9 mouse cellular contexts compared by ENCODE assay signal in the genomic region with DNA sequence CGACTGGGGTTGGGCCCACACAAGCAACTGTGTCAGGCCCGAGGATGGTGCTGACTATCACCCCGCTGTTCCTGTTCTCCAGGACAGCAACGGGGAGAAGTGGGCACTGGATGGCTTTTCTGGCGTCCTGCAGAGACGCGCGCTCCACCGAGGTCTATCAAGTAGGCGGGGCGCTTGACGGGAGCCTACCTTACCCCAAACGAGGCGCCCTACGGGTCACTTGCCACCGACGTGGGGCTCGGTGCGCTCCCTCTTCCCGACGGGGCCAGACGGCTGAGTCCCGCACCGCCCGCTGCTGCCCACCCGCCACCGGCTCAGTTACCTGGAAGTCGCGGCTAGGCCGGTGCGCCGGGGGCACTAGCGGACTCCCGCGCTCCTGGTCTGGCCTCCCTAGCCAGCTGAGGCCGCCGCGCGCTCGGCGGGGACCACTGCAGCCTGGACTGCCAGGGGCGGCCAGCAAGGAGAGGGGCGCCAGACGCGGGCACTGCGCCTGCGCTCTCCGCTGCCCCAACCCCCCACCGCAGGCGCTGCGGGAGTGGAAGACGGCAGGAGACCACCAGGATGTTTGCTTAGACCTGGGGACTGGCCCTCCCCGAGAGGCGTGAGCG. TPM values are rescaled to one million over a fixed set of nuclear protein-coding genes. Genes with fewer than 3 reads are reported as not detected.
DNase-seq lines count a peak whose midpoint lies in the region; ATAC-seq and TF ChIP-seq lines count a peak whose summit lies in the region.
"Had no signal": no experiment of that assay in that cellular context is flagged by ENCODE, and none has a peak within 500 bp of the region (broad histone marks: within the 10 kb centered on the region; RNA-seq: fewer than 3 reads in every experiment).

TSS of gene Slc35g2 (minus strand) at position 465 of the 608 bp plus-strand sequence.

- H3K36me3 ChIP-seq in thymus, adult 2 months (ENCODE audit: control insufficient read depth, insufficient read depth, low read length): no peaks in the 10 kb centered on the region
- H3K36me3 ChIP-seq in limb, embryonic 14.5 days (ENCODE audit: control insufficient read depth, insufficient read depth, low read length): no peaks in the 10 kb centered on the region
- no peaks in the 10 kb centered on the region for H3K36me3 ChIP-seq in midbrain, embryonic 12.5 days
- H3K36me3 ChIP-seq in stomach, postnatal 0 days (ENCODE audit: control insufficient read depth, insufficient read depth, low read length): no peaks in the 10 kb centered on the region

- H3K9ac ChIP-seq in limb, embryonic 14.5 days (ENCODE audit: low read depth, low read length, severe bottlenecking): peak within 1 kb of the TSS; percentile 60
- H3K9ac ChIP-seq in midbrain, embryonic 12.5 days (replicated peaks): peak within 1 kb of the TSS; percentile 73
- peak within 1 kb of the TSS; percentile 67 for H3K9ac ChIP-seq in stomach, postnatal 0 days (ENCODE audit: low read length)

- H3K27ac ChIP-seq in thymus, adult 2 months (ENCODE audit: control insufficient read depth, insufficient read depth, low read length): no peak within 1 kb of the TSS
- no peak within 1 kb of the TSS for H3K27ac ChIP-seq in limb, embryonic 14.5 days (replicated peaks; ENCODE audit: low read depth, low read length)
- H3K27ac ChIP-seq in midbrain, embryonic 12.5 days (replicated peaks): peak within 1 kb of the TSS; percentile 50
- peak within 1 kb of the TSS; percentile 56 for H3K27ac ChIP-seq in stomach, postnatal 0 days (replicated peaks)

- H3K9me3 ChIP-seq in limb, embryonic 14.5 days (ENCODE audit: control insufficient read depth, low read length): no peaks in the 10 kb centered on the region
- no peaks in the 10 kb centered on the region for H3K9me3 ChIP-seq in midbrain, embryonic 12.5 days
- no peaks in the 10 kb centered on the region for H3K9me3 ChIP-seq in stomach, postnatal 0 days (ENCODE audit: control insufficient read depth, low read length)

- ATAC-seq in common myeloid progenitor, adult 5-6 weeks (replicated peaks; ENCODE audit: low read depth, poor library complexity, severe bottlenecking): peak; percentile 51
- ATAC-seq in granulocyte monocyte progenitor cell, adult 5-6 weeks (replicated peaks; ENCODE audit: poor library complexity, severe bottlenecking): peak; percentile 58
- ATAC-seq in limb, embryonic 14.5 days (ENCODE audit: low FRiP score, low read depth): peak; percentile 53; the same call in 1 of the 2 replicates
- peak; percentile 94 for ATAC-seq in midbrain, embryonic 12.5 days (ENCODE audit: low FRiP score, low read depth)
- ATAC-seq in stomach, postnatal 0 days (ENCODE audit: low FRiP score, low TSS enrichment): peak; percentile 70
- ATAC-seq: Patski had no signal

- H3K27me3 ChIP-seq in thymus, adult 2 months (ENCODE audit: control insufficient read depth, insufficient read depth, low read length): peaks cover 6% of the 10 kb centered on the region; the same call in 1 of the 2 replicates
- H3K27me3 ChIP-seq in limb, embryonic 14.5 days (ENCODE audit: control insufficient read depth, insufficient read depth, low read length): peaks cover 10% of the 10 kb centered on the region; the same call in 1 of the 2 replicates
- H3K27me3 ChIP-seq in midbrain, embryonic 12.5 days: peaks cover 6% of the 10 kb centered on the region; the same call in 1 of the 2 replicates
- no peaks in the 10 kb centered on the region for H3K27me3 ChIP-seq in stomach, postnatal 0 days (ENCODE audit: control insufficient read depth, insufficient read depth, low read length)
- H3K27me3 ChIP-seq: Patski had no signal

- TF ChIP-seq CTCF in thymus, adult 2 months (IDR thresholded peaks at IDR 0.05; ENCODE audit: borderline replicate concordance, control insufficient read depth, extremely low read depth, insufficient read depth, low read length, poor library complexity): no peak
- no peak; the same call in 1 of the 2 replicates for TF ChIP-seq CTCF in stomach, postnatal 0 days (IDR thresholded peaks at IDR 0.05; ENCODE audit: low read depth)

- DNase-seq in thymus, adult 2 months: no peak
- no peak for DNase-seq in thymus, postnatal 0 days (ENCODE audit: low spot score)
- DNase-seq in kidney, adult 18-20 months: peak; percentile 59
- peak; percentile 40 for DNase-seq in limb, embryonic 14.5 days (ENCODE audit: low spot score)
- DNase-seq in stomach, postnatal 0 days (ENCODE audit: low spot score): peak; percentile 62

- peak within 1 kb of the TSS; percentile 94 for H3K4me2 ChIP-seq in limb, embryonic 14.5 days (replicated peaks; ENCODE audit: low read depth, low read length, severe bottlenecking)
- peak within 1 kb of the TSS; percentile 81 for H3K4me2 ChIP-seq in midbrain, embryonic 12.5 days (replicated peaks)
- peak within 1 kb of the TSS; percentile 95 for H3K4me2 ChIP-seq in stomach, postnatal 0 days (replicated peaks; ENCODE audit: low read depth)

- H3K4me1 ChIP-seq in thymus, adult 2 months (replicated peaks; ENCODE audit: control insufficient read depth, insufficient read depth, low read length): peaks cover 9% of the 10 kb centered on the region; the same call in 1 of the 2 replicates
- no peaks in the 10 kb centered on the region for H3K4me1 ChIP-seq in limb, embryonic 14.5 days (ENCODE audit: control insufficient read depth, insufficient read depth, low read length)
- peaks cover 18% of the 10 kb centered on the region for H3K4me1 ChIP-seq in midbrain, embryonic 12.5 days
- 0 out of 2 replicates have a peak, but pooled peaks cover 2% of the 10 kb centered on the region for H3K4me1 ChIP-seq in stomach, postnatal 0 days (replicated peaks; ENCODE audit: control insufficient read depth, insufficient read depth)

- 2% methylated on average over 55 of the region's 55 CpGs for WGBS in thymus, adult 2 months
- WGBS in limb, embryonic 14.5 days: under 1% methylated on average over 32 of the region's 55 CpGs
- WGBS in midbrain, embryonic 12.5 days: under 1% methylated on average over 55 of the region's 55 CpGs
- WGBS in stomach, postnatal 0 days: under 1% methylated on average over 54 of the region's 55 CpGs

- TF ChIP-seq POLR2A in thymus, adult 2 months (IDR thresholded peaks at IDR 0.05; ENCODE audit: control insufficient read depth, extremely low read depth, insufficient read depth, low read length, poor library complexity): no peak
- no peak for TF ChIP-seq POLR2A in limb, embryonic 14.5 days (IDR thresholded peaks at IDR 0.05; ENCODE audit: borderline replicate concordance, extremely low read depth, insufficient read depth, insufficient read length)

- H3K4me3 ChIP-seq in thymus, adult 2 months (ENCODE audit: control insufficient read depth, insufficient read depth, low read length): peak within 1 kb of the TSS; percentile 6; the same call in 1 of the 2 replicates
- peak within 1 kb of the TSS; percentile 62 for H3K4me3 ChIP-seq in limb, embryonic 14.5 days (replicated peaks; ENCODE audit: low read length)
- peak within 1 kb of the TSS; percentile 70 for H3K4me3 ChIP-seq in midbrain, embryonic 12.5 days
- peak within 1 kb of the TSS; percentile 61 for H3K4me3 ChIP-seq in stomach, postnatal 0 days (ENCODE audit: low read depth, low read length)

- TF ChIP-seq EP300 in stomach, postnatal 0 days (optimal IDR thresholded peaks at IDR 0.05): no peak

RNA-seq across cellular contexts. Expression of gene Slc35g2, which starts in this region (rescaled TPM):
- polyA plus RNA-seq in thymus, adult 2 months (2012; rRNA removed): 0.15 and 0.38 TPM in 2 replicates
- 0.86 and 1.2 TPM in 2 replicates for polyA plus RNA-seq in thymus, postnatal 0 days (2015; fragmentation: Nextera tagmentation; extraction: Ambion mirVana)
- not detected in 2 replicates for total RNA-seq in common myeloid progenitor, adult 5-6 weeks (2017)
- not detected in 2 replicates for total RNA-seq in granulocyte monocyte progenitor cell, adult 5-6 weeks (2014; fragmentation: Nextera tagmentation)
- 4.1 TPM in 1 of 2 replicates, not detected in the other for total RNA-seq in granulocyte monocyte progenitor cell, adult 5-6 weeks (2017)
- polyA plus RNA-seq in limb, embryonic 14.5 days (2012; rRNA removed): 1.8 and 2.2 TPM in 2 replicates
- 3.0 and 4.1 TPM in 2 replicates for polyA plus RNA-seq in limb, embryonic 14.5 days (2014; fragmentation: Nextera tagmentation; extraction: Ambion mirVana)
- polyA plus RNA-seq in midbrain, embryonic 12.5 days (2016; fragmentation: Nextera tagmentation; extraction: Ambion mirVana): 6.7 and 8.9 TPM in 2 replicates
- polyA plus RNA-seq in stomach, postnatal 0 days (2015; fragmentation: Nextera tagmentation; extraction: Ambion mirVana): 6.9 and 7.7 TPM in 2 replicates

Comparison
In these comparisons a context has a peak if more than half of its experiments do, and no peak if none do; other contexts are left out.
1. Peak in ATAC-seq in common myeloid progenitor, adult 5-6 weeks; RNA of the gene not detected or under 1 TPM.
2. DNase-seq: peak in kidney, adult 18-20 months (single experiment), limb, embryonic 14.5 days (single experiment) and stomach, postnatal 0 days (single experiment); none in thymus, adult 2 months (single experiment) and thymus, postnatal 0 days (single experiment).
3. H3K27ac ChIP-seq: peak in midbrain, embryonic 12.5 days (single experiment) and stomach, postnatal 0 days (single experiment); none in thymus, adult 2 months (single experiment) and limb, embryonic 14.5 days (single experiment).
4. H3K4me3 ChIP-seq: peak in every context shown above with its lines; median percentile 70 in midbrain, embryonic 12.5 days; 62 in limb, embryonic 14.5 days; 61 in stomach, postnatal 0 days; 6 in thymus, adult 2 months.
5. Peak in every context shown above with its lines, with median percentiles within 50 percentile points of each other: ATAC-seq, H3K4me2 ChIP-seq and H3K9ac ChIP-seq.